Mouse (Mus musculus) adrenal gland (tissue): ENCODE results near the gene Angel2.

Experiments
- intact Hi-C: fragments of 180-260 bp; cut with DNase I; formaldehyde crosslinking; loops from one replicate; pipeline ENCODE4 v1.15.1; 2025

Gene Angel2

DNA sequence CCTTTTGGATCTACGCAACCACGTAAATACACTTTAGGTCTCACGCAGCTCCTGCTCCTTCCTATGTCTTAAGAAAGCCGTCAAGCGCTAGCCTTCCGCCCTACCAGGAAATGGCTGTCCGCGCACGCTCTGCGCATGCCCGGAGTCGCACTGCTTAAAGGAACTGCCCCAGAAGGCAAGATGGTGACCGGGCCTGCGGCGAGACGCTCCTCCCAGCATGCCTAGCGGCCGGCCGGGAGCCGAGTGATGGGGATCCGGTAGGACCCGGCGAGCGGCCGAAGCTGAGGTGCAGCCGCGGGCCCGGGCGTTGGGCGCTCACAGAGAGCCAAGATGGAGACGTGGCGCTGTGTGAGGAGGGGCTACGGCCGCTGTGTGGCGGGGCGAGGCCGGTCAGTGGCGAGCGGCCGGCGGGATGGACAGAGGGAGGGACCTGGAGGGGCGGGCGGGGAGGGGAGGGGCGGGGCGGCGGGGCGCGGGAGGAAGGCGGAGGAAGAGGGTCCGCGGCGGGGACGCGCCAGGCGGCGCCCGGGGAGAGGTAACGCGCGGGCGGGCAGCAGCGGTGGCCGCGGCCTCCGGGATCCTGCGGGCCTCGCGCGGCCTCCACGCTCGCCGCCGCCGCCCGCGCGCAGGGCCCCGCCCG, 3.6 kb downstream of the Angel2 start:
- intact Hi-C loops = no loop called here

DNA sequence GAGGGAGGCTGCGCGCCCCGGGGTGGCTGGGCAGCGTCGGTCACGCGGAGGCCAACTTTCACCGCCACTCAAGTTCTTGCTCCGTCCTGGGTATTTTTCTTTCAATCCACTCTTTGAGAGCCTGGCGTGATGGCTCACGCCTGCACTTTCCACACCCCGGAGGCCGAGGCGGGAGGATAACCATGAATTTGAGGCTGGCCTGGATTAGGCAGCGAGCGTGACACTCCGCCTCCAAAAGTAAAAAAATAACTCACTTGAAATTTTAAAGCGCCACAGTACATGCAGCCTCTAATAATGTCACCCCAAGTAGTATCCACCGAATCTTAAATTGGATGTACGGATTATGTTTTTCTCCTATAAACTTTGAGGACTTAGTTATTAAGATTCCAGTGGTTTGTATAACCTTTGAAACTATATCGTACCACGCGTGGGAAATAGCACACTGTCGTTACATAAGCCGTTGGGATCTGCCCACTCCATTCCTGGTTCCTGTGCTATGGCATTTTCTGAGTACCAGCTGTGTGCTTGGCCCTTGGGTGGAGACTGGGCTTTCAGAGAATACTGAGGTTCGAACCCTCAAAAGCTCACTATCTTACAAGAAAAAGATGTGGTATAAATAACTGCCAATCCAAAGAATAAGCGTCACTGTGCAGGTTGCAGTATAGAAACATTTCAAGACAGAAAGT, 4.2 kb downstream of the Angel2 start:
- intact Hi-C loops = no loop called here

DNA sequence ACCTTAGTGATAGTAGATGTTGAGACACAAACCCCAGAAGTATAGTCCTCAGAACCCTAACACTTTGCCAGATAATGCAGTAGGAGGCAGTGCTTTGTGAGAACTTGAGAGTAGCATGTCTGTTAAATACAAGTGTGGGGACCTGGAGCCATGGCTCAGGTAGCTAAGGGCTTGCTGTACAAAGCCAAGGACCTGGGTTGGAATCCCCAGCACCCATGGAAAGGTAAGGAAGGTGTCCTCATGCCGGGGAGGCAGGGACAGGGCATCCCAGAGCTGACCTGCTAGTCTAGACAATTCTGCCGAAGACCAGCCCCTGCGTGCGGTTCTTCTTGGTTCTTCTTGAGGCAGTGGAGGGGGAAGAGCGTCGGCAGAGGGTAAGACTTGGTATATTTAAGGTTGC, 5.3 kb downstream of the Angel2 start:
- intact Hi-C loops = no loop called here

DNA sequence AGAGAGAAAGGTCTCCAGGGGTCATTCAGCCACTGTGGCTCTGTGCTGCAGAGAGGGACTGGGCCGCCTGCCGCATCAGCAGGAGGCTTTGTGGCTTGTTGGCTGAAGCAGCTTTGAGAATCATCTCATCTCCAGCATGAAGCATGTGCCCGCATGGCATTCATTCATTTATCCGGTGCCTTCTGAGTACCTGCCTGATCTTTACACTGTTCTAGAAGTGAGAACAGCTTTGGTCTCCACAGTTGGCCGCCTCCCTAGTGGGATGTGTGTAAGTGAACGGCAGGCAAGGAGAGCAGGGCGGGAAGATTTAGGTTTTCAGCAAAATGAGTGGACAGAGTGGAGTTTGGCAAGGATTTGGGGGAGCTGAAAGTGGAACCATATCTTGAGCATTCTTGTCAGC, 14.9 kb downstream of the Angel2 start:
- intact Hi-C loops = no loop called here

DNA sequence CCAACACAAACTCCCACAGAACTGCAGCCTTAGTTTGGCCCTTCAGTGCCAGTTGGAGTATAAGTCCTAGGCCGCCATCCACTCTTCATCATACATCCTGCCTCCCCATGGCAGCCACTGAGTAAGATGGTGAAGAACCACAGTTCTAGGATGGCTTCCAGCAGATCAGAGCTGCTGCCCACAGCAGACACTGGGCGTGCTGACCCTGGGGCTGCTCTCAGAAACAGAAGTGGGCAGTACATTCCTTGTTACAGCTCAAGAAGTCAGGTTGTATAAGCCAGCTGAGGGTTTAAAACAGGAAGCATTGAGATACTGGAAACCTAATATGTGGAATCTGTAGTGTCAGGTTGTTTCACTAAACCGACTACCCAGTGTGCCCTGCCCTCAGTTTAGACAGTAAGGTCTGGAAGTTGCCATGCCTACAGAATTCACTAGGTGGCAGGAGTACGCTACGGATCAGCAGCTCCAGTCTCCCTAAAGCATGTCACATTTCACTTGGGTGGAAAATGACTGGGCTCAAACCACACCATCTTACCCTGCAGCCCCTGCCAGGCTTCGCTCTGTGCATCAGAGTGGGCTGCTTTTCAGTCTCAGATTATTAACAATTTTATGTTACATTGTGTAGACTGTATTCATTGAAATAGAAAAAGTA, 19.3 kb downstream of the Angel2 start:
- intact Hi-C loops = loop anchor here (2.0 kb wide), 1 partner anchor 131 kb away; no protein-coding TSS in a partner anchor

DNA sequence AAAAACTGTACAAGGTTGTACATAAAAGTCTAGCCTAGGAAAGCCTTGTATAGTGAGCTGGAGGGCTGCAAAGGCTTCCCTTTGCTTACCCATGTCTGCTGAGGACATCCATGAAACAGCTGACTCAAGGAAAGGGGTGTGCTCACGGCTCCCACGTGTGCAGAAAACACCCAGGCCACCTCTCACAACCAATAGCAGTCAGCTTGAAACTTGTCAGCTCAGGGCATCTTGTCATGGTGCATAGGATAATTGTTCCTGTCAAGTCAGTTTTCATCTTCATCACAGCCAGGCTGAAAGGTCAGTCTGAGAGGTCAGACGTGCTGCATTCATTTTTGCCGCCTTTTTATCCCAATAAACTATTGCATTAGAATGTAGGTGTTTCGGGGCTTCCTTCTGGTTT, 23.1 kb downstream of the Angel2 start:
- intact Hi-C loops = loop anchor here (5.0 kb wide), 2 partner anchors 44 to 329 kb away; no protein-coding TSS in a partner anchor

DNA sequence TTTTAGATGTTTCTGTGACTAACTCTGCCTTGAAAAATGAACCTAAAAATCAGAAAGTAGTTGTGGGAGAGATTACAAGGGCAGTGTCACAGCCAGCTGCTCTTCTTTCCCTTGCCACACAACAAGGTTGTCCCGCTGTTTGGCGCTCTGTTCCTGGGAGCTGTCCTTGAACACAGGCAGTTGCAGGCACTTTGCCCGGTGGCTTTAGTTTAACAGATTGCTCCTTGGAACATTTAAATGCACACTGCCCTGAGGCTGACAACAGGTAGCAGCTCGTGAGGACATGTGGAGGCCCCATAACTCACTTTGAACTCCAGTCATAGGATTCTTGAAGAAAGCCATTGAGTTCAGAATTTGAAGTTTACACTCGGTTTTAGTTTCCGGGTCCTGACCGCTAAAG, 23.5 kb downstream of the Angel2 start:
- intact Hi-C loops = loop anchor here (5.0 kb wide), 2 partner anchors 44 to 329 kb away; no protein-coding TSS in a partner anchor

DNA sequence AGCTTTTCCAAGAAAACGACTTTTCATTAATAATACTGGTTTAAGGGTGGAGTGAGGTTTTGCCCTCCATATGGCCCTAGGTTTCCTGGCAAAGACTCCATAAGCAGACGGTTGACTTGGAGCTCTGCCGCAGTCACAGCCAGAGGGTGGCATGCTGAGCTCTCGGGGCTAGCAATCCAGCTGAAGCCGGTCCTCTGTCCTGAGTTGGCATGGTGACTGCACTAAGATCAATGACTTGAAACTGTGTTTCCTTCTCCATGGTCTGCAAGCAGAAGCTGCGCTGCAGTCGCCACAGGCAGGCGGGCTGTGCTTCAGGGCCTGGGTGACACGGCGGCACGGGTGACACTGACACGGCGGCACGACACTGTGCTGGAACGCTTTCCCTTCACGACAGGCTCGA, 23.9 kb downstream of the Angel2 start:
- intact Hi-C loops = loop anchor here (5.0 kb wide), 2 partner anchors 43 to 328 kb away; no protein-coding TSS in a partner anchor

DNA sequence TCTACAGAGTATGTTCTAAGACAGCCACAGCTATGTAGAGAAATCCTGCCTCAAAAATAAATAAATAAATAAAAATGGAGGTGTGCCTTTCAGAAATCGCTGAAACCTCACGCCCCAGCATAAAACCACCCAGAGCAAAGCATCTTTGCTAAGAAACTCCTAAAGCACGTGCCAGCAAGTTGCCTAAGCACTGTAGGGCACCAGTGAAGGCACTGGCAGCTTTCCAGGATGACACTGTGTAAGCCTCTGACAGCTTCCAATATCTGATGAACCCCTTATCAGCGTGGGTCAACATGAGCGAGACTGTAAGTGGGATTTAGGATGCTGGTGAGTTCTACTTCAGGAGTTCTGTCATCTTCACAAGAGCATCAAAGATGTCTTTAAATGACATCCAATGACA, 26.1 kb downstream of the Angel2 start:
- intact Hi-C loops = no loop called here

DNA sequence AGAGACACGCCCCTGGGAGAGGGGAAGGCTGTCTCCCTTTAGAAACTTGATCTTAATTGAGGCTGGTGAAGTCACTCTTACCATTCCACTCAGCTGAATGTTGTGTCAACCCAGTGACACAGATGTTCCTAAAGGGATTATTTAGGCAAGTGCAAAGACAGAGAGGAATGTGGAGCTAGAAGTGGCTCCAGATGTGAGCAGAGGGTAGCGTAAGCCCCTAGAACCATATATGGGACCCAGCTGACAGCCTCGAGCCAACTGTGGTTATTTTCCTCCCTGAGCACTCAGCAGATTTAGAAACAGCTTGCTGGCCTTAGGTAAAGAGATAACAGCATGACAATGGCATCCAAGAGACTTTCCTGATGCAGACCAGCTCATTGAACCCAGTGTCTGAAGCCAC, 28.1 kb downstream of the Angel2 start:
- intact Hi-C loops = no loop called here

DNA sequence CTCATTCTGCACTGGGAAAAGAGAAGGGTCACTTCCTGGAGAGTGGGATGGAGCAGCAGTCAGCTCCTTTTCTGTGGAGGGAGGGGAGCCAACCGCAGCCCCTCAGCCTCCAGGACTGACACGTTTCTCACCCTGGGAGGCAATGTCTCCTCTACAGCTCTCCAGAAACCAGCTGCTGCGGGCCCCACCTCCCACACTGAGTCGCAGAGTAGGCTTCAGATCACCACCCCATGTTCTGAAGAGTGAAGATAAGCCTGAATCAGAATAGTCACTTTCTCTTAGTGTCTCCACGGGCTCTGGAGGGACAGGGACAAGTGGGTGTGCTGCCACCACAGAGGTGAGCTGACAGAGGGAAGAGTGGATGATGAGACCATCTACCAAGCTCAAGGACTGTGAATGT, 33.9 kb downstream of the Angel2 start:
- intact Hi-C loops = no loop called here

DNA sequence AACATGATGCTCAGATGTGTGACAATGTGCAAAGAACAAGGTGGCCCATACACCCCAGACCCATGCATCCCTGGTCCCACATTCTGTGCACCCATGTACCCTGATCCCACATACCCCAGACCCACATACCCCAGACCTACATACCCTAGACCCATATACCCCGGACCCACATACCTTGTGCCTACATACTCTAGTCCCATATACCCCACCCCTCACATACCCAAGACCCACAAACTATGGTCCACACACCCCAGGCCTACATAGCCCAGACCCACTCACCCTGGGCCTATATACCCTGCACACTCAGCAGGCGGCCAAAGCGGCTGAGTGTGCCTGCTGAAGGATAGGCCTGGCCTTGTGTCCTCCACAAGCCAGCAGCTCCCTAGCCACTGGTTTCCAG, 37.8 kb downstream of the Angel2 start:
- intact Hi-C loops = no loop called here

DNA sequence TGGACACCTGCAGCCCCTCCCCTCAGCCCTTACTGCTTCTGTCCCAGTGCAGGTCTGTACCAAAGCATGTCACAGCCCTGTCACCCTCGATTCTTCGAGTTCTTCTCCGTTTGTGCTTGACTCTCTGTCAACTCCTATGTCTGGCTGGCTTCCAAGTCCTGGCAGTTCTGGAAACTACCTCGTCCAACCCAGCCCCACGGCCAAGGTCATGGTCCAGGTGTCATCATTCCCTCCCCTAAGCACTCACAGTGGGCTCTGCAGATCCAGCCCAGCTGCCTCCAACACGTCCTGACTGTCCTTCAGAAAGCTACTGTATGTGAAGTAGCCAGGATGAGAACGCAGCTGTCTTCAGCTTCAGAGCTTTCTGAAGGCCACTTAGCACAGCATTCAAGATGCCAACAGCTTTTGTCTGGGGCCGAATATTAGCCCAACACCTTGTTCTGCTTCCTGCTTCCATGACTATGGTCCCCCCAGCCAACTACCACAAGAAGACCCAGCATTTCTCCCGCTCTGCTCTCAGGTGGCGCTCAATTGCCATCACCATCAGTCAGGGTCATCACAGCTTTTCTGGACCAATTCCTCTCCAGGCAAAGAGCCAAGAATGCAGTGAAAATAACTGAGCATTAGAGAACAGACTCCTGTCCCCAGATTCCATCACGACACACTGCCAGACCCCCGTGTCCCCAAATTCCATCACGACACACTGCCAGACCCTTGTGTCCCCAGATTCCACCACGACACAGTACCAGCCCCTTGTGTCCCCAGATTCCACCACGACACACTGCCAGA, 40.3 kb downstream of the Angel2 start:
- intact Hi-C loops = no loop called here

DNA sequence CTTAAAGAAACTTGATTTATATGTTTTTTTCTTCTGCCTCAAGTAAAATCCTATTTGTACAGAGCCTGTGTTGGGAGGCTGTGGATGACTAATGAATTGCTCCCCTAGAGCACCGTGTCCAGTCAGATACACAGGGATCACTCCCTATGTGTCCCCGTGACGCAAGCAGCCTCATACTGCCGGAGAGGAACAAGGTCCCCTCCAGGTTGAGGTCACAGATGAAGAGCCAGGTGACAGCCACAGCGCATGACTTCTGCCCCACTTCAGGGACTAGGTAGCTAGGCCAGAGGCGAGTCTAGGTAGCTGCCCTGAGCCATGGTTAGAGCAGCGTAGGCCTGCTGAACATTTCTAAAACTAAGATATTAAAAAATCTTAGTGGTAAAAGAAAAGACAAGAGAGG, 43.1 kb downstream of the Angel2 start:
- intact Hi-C loops = no loop called here

DNA sequence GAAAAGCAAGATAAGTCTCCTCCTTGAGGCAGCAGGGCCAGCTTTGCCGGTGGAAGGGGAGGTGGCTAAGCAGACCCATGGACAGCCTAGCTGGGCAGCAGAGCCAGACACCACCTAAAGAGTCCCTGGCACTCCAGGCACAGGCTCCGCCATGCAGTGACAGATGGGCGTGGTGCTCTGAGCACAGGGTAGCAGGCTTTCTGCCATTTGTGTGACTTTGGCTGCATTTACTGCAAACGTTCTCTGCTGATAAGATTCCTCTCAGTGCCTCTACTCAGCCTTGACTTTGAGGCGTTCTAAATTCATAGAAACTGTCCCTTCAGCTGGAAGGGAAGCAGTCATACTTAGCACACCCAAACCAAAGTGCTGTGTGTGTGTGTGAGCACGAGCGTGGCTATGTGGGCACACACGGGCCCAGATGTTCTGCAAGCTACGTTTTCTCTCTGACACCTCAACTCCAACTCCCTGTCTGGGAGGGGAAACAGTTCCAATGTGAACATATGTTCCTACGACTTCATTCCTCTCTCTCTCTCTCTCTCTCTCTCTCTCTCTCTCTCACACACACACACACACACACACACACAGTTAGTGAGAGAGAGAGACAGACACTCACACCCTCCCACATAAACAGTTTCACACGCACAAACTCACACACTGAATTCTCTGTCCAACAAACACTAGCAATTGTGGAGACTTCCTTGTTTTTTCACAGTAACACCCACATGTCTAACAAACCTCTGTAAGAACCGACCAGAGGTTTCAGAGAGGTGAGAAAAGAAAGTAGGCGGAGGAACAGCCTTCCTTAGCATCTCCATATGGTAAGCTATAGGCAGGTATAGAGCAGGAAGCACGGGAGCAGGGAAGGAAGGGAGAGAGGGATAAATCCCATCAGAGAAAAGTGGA, 47.0 kb downstream of the Angel2 start:
- intact Hi-C loops = no loop called here

DNA sequence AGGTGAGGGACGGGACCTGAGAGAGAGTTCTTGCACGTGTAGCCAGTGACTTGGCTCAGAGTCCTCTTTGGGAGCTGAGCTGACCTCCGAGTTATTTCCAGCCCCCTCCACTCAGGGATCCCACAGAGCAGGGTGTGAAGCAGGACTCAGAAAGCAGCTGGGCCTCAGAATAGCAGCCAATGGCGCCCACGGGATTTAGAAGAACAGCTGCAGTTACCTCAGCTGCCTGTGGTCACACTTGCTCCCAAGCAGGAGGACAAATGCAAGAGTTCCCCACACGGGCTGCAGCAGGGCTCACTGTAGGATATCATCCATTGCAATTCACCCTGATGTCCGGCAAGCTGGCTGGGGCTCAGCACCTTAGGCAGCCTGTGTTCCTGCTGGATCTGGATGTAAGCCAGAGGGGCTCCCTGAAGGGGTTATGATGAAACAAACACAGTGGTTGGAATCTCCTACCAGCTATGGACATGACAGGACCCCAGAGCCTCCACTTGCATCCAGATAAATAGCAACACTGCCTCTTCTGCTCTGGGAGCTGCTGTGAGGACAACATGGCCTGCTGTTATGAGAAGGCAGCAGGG, 47.8 kb downstream of the Angel2 start:
- intact Hi-C loops = no loop called here

DNA sequence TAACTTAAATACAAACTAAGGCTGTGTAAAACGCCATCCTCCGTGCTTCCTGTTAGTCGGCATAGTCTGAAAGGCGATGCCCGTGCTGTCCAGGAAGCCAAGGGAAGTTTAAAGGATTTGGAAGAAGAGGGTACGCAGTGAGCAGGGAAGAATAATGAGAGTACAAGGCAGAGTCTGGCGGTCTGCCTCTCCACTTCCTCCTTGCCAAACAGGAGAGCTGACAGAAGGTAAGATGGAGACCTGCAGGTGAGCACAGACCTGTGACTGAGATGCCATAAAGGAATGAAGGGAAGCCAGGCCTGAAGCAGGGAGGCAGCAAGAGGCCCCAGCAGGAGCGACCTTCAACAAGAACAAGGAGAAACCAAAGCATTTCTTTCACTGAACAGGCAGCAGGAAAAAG, 49.3 kb downstream of the Angel2 start:
- intact Hi-C loops = no loop called here

DNA sequence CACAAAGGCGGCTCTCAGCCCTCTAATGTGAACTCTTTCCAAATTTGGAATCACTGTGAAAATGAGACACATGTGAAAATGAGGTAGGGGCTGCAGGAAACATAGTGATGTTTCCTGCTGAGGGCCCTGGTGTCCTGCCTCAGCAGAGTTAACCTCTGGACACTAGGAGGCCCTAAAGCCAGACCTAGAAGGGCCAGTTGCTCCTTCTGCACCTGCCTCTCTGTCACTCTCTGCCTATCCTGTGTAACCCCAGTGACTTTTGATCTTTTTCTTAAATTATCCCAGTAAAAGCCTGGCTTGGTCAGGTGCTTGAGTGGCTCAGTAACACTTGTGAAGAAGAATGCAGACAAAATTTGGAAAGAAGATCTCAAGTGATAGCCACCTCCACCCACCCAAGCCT, 49.9 kb downstream of the Angel2 start:
- intact Hi-C loops = no loop called here

DNA sequence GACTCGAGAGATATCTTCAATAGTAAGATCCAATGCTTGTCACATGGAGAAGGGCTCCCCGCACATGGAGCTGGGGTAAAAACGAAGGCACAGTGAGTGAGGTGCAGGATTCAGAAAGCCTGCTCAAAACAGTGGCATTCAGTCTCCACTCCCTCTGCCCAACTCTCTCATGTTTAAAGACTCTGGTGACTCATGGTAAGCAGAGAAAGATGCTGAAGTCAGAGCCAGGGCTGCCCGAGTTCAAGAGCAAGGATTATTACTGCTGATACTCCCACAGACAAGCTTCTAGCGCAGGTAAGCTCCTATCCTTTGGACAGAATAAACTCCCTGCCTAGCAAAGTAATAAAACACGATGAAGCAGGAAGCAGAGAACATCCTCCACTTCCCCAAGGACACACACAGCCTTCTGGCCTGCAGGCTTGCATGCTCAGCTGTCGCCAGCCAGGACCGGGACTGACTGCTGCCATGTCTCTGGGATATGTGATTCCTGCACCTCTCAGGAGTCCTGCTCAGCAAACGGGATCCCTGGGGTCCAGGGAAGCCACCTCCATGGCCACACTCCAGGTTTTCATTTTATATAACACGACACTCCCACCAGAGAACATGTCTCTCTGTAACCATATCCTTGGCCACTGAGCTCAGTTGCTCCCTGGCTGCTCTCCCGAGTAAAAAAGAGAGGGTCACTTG, 52.1 kb downstream of the Angel2 start:
- intact Hi-C loops = no loop called here

DNA sequence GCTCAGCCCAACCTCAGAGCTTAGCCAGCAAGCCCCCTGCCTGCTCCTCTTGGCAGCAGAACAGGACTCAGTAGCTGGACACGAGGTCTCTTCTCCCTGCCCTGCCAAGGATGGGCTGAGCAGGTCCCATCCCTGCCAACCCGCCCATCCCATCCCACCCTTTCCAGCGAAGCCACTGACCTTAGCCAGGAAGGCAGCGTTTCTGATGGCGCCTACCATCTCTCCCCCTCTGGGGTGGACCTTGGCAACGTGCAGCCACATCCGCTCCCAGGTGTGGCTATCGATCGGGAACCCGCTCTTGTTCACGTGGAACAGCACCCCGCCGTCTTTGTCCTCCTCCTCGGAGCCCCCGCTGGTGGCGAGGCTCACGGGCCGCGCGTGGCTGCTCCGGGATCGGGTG, 53.1 kb downstream of the Angel2 start:
- intact Hi-C loops = no loop called here
